Mouse (Mus musculus) cerebellum, adult 2 months (tissue): Measurements from ENCODE around the gene Tcea3.

Experiments
- CTCF ChIP-seq: fragments of 200-500 bp; IDR thresholded peaks from 2 replicates; pipeline ENCODE4 v1.5.1; 2011; ENCODE audit warnings: low read depth, mild to moderate bottlenecking, control low read depth, low read length, moderate library complexity, borderline replicate concordance; ENCODE audit not compliant: insufficient read depth
- POLR2A ChIP-seq: fragments of 200-500 bp; IDR thresholded peaks from 2 replicates; pipeline ENCODE4 v1.6.1; 2011; ENCODE audit warnings: low read length, control low read depth, borderline replicate concordance; ENCODE audit not compliant: insufficient read depth

DNA sequence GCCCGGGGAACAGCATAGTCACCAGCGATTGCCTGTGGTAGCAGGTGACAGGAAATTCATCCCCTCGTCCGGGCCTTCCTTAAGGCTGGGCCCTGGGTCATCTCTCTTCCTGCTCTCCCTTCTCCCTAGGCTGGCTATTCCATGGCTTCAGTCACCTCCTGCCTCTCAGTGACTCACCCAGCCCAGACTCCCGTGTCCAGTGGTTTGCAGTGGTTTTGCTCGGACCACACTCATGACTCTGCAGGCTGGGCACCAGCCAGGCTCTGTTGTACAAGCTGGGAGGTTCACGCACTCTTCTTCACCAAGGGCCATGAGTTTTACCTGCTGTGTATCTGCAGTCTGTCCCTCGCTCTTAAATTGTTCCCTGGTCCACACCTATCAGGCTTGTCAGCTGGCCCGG, 36.6 kb upstream of the Tcea3 start:
- TF ChIP-seq POLR2A, result no peak
- TF ChIP-seq CTCF, result no peak
